ENCODE assay signal across 26 mouse cellular contexts in genomic region chr11:114790171-114790570, GRCm38 (mm10). TPM values are rescaled to one million over a fixed set of nuclear protein-coding genes. Genes with fewer than 3 reads are reported as not detected.
DNase-seq lines count a peak whose midpoint lies in the region; ATAC-seq lines count a peak whose summit lies in the region.
"Had no signal": no experiment of that assay in that cellular context is flagged by ENCODE, and none has a peak within 500 bp of the region (broad histone marks: within the 10 kb centered on the region; RNA-seq: fewer than 3 reads in every experiment).

No protein-coding gene starts in this region.

- no peak overlapping the region for H3K4me2 ChIP-seq in forebrain, embryonic 12.5 days
- H3K4me2 ChIP-seq in forebrain, embryonic 14.5 days (ENCODE audit: low read length) = no peak overlapping the region
- peak overlapping the region; percentile 5; the same call in 1 of the 2 replicates for H3K4me2 ChIP-seq in neural tube, embryonic 12.5 days (replicated peaks)
- no peak overlapping the region for H3K4me2 ChIP-seq in neural tube, embryonic 15.5 days
- H3K4me2 ChIP-seq: heart, embryonic 11.5 days had no signal

- peak; percentile 57 for DNase-seq in cerebellum, adult 9-10 months
- no peak for DNase-seq in cerebellum, postnatal 4 days (ENCODE audit: low spot score in 2 of 2)
- DNase-seq in forebrain, embryonic 14.5 days (ENCODE audit: low spot score) = no peak
- DNase-seq in MN1 (ENCODE audit: low spot score) = no peak
- DNase-seq: adrenal gland, postnatal 14 days; cerebellum, postnatal 36 days; gastrocnemius, postnatal 10 days; heart, adult 11 months; kidney, adult 2 months had no signal

- H3K27me3 ChIP-seq in forebrain, embryonic 12.5 days = peaks cover 89% of the 10 kb centered on the region
- H3K27me3 ChIP-seq in forebrain, embryonic 14.5 days (replicated peaks; ENCODE audit: control insufficient read depth, insufficient read depth, low read length) = peaks cover 16% of the 10 kb centered on the region
- H3K27me3 ChIP-seq in neural tube, embryonic 12.5 days (replicated peaks) = peaks cover 74% of the 10 kb centered on the region
- H3K27me3 ChIP-seq in neural tube, embryonic 15.5 days (replicated peaks) = peaks cover 44% of the 10 kb centered on the region

- H3K27ac ChIP-seq in forebrain, embryonic 12.5 days = no peak overlapping the region
- H3K27ac ChIP-seq in forebrain, embryonic 14.5 days (ENCODE audit: low read depth, low read length) = no peak overlapping the region
- no peak overlapping the region for H3K27ac ChIP-seq in neural tube, embryonic 12.5 days
- no peak overlapping the region for H3K27ac ChIP-seq in neural tube, embryonic 15.5 days (replicated peaks)
- H3K27ac ChIP-seq: forebrain, embryonic 15.5 days; hindbrain, embryonic 12.5 days; hindbrain, embryonic 15.5 days had no signal

- no peak overlapping the region for H3K4me3 ChIP-seq in forebrain, embryonic 12.5 days (replicated peaks)
- H3K4me3 ChIP-seq in forebrain, embryonic 14.5 days (ENCODE audit: low read depth, low read length) = no peak overlapping the region
- H3K4me3 ChIP-seq in neural tube, embryonic 12.5 days = no peak overlapping the region
- H3K4me3 ChIP-seq in neural tube, embryonic 15.5 days (replicated peaks) = no peak overlapping the region
- H3K4me3 ChIP-seq: hindbrain, embryonic 12.5 days had no signal

- no peaks in the 10 kb centered on the region for H3K36me3 ChIP-seq in forebrain, embryonic 12.5 days (replicated peaks)
- no peaks in the 10 kb centered on the region for H3K36me3 ChIP-seq in forebrain, embryonic 14.5 days (ENCODE audit: control insufficient read depth, insufficient read depth, low read length)
- no peaks in the 10 kb centered on the region for H3K36me3 ChIP-seq in neural tube, embryonic 12.5 days
- H3K36me3 ChIP-seq in neural tube, embryonic 15.5 days = no peaks in the 10 kb centered on the region
- H3K36me3 ChIP-seq: forebrain, embryonic 15.5 days; hindbrain, embryonic 12.5 days; hindbrain, embryonic 15.5 days had no signal

- no peak for ATAC-seq in forebrain, embryonic 12.5 days (ENCODE audit: low FRiP score)
- no peak for ATAC-seq in forebrain, embryonic 14.5 days
- ATAC-seq in neural tube, embryonic 12.5 days (ENCODE audit: low FRiP score, low read depth) = no peak
- no peak for ATAC-seq in neural tube, embryonic 15.5 days (ENCODE audit: low FRiP score)
- ATAC-seq: CD4-positive, CD25-positive, alpha-beta regulatory T cell, adult 4 months; forebrain, embryonic 15.5 days; intestine, postnatal 0 days; Patski had no signal

- H3K9me3 ChIP-seq in forebrain, embryonic 12.5 days = no peaks in the 10 kb centered on the region
- H3K9me3 ChIP-seq in forebrain, embryonic 14.5 days (replicated peaks; ENCODE audit: control insufficient read depth, low read length) = no peaks in the 10 kb centered on the region
- no peaks in the 10 kb centered on the region for H3K9me3 ChIP-seq in neural tube, embryonic 12.5 days
- no peaks in the 10 kb centered on the region for H3K9me3 ChIP-seq in neural tube, embryonic 15.5 days (replicated peaks)
- H3K9me3 ChIP-seq: forebrain, embryonic 15.5 days; hindbrain, embryonic 12.5 days; hindbrain, embryonic 15.5 days had no signal

- WGBS in forebrain, embryonic 12.5 days = 69% methylated on average over 12 of the region's 12 CpGs
- 76% methylated on average over 12 of the region's 12 CpGs for WGBS in forebrain, embryonic 14.5 days
- WGBS in neural tube, embryonic 12.5 days = 68% methylated on average over 12 of the region's 12 CpGs
- 65% methylated on average over 12 of the region's 12 CpGs for WGBS in neural tube, embryonic 15.5 days

- H3K9ac ChIP-seq in forebrain, embryonic 12.5 days = peak overlapping the region; percentile 17; the same call in 1 of the 2 replicates
- H3K9ac ChIP-seq in forebrain, embryonic 14.5 days (ENCODE audit: low read length) = no peak overlapping the region
- H3K9ac ChIP-seq in neural tube, embryonic 12.5 days = no peak overlapping the region
- H3K9ac ChIP-seq in neural tube, embryonic 15.5 days (replicated peaks) = no peak overlapping the region
- H3K9ac ChIP-seq: forebrain, embryonic 15.5 days; hindbrain, embryonic 12.5 days; hindbrain, embryonic 15.5 days had no signal

- H3K4me1 ChIP-seq in forebrain, embryonic 12.5 days = peaks cover 69% of the 10 kb centered on the region
- peaks cover 35% of the 10 kb centered on the region for H3K4me1 ChIP-seq in forebrain, embryonic 14.5 days (ENCODE audit: control insufficient read depth, insufficient read depth, low read length)
- peaks cover 72% of the 10 kb centered on the region for H3K4me1 ChIP-seq in neural tube, embryonic 12.5 days
- H3K4me1 ChIP-seq in neural tube, embryonic 15.5 days = peaks cover 70% of the 10 kb centered on the region

RNA-seq across cellular contexts. Expression of gene Btbd17, which starts 5.6 kb away (rescaled TPM):
- polyA plus RNA-seq in forebrain, embryonic 12.5 days (2016; fragmentation: Nextera tagmentation; extraction: Ambion mirVana) = 41.6 and 44.8 TPM in 2 replicates
- polyA plus RNA-seq in forebrain, embryonic 14.5 days (2014; fragmentation: Nextera tagmentation; extraction: Ambion mirVana) = 22.1 and 24.7 TPM in 2 replicates
- 48.5 and 51.2 TPM in 2 replicates for polyA plus RNA-seq in neural tube, embryonic 12.5 days (2016; fragmentation: Nextera tagmentation; extraction: Ambion mirVana)
- 14.8 and 21.3 TPM in 2 replicates for polyA plus RNA-seq in neural tube, embryonic 15.5 days (2015; fragmentation: Nextera tagmentation; extraction: Ambion mirVana)
- polyA plus RNA-seq: CD4-positive, CD25-positive, alpha-beta regulatory T cell, adult 4 months; heart, embryonic 14.5 days had no signal

RNA-seq across cellular contexts. Expression of gene Gpr142, which starts 8.6 kb away (rescaled TPM):
- polyA plus RNA-seq in forebrain, embryonic 12.5 days (2016; fragmentation: Nextera tagmentation; extraction: Ambion mirVana) = not detected in 2 replicates
- polyA plus RNA-seq in forebrain, embryonic 14.5 days (2014; fragmentation: Nextera tagmentation; extraction: Ambion mirVana) = not detected in 2 replicates
- not detected in 2 replicates for polyA plus RNA-seq in neural tube, embryonic 12.5 days (2016; fragmentation: Nextera tagmentation; extraction: Ambion mirVana)
- not detected in 2 replicates for polyA plus RNA-seq in neural tube, embryonic 15.5 days (2015; fragmentation: Nextera tagmentation; extraction: Ambion mirVana)
- polyA plus RNA-seq: adrenal gland, adult 2 months; C2C12; CD4-positive, CD25-positive, alpha-beta regulatory T cell, adult 4 months; embryonic facial prominence, embryonic 11.5 days; embryonic facial prominence, embryonic 14.5 days; forebrain, embryonic 15.5 days; heart, embryonic 11.5 days; heart, embryonic 14.5 days; heart, postnatal 0 days; hindbrain, embryonic 12.5 days; hindbrain, embryonic 15.5 days; intestine, embryonic 14.5 days; intestine, postnatal 0 days; kidney, adult 2 months had no signal

RNA-seq across cellular contexts. Expression of gene Kif19a, which starts 25.0 kb away (rescaled TPM):
- polyA plus RNA-seq in forebrain, embryonic 12.5 days (2016; fragmentation: Nextera tagmentation; extraction: Ambion mirVana) = 0.80 and 1.4 TPM in 2 replicates
- 0.23 and 0.34 TPM in 2 replicates for polyA plus RNA-seq in forebrain, embryonic 14.5 days (2014; fragmentation: Nextera tagmentation; extraction: Ambion mirVana)
- polyA plus RNA-seq in neural tube, embryonic 12.5 days (2016; fragmentation: Nextera tagmentation; extraction: Ambion mirVana) = 2.0 and 3.1 TPM in 2 replicates
- polyA plus RNA-seq in neural tube, embryonic 15.5 days (2015; fragmentation: Nextera tagmentation; extraction: Ambion mirVana) = 0.47 and 1.0 TPM in 2 replicates
- polyA plus RNA-seq: CD4-positive, CD25-positive, alpha-beta regulatory T cell, adult 4 months had no signal
